Mouse (Mus musculus): Measurements from ENCODE around the gene Psmc1. TPM values are rescaled to one million over a fixed set of nuclear protein-coding genes. Genes with fewer than 3 reads are reported as not detected.

The Psmc1 gene
- polyA plus RNA-seq, 1 experiment, result 492 TPM

DNA sequence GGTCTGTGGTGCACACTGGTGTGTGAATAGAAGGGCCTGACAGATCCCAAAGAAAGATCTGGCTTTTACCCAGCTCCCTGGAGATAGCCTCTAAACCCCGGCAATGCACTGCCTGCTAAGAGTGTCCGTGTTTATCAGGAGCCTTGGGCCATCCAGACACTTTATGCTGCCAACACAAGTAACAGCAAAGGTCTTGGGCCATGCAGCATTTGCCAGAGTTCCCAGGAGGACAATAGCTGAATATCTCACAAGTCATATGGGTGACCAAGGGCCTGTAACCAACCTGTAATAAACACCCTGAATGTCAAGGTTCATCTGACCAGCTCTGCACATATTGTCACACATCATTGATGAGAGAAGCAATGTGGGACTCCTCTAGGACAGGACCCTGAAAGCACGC, 21.9 kb upstream of the Psmc1 start:
- TF ChIP-seq CTCF (IDR thresholded peaks at IDR 0.05; ENCODE audit: insufficient read depth, low read depth, low read length) (no peak), POLR2A (IDR thresholded peaks at IDR 0.05; ENCODE audit: insufficient read depth, low read depth, low read length) (no peak)
- peaks cover 7% of the 10 kb centered on the region for H3K4me1 ChIP-seq (ENCODE audit: control insufficient read depth, insufficient read depth, low read length)
- WGBS, result 87% methylated on average over 3 of the region's 3 CpGs
- H3K4me3 ChIP-seq (ENCODE audit: insufficient read depth, low read depth, low read length), result no peak overlapping the region
- H3K27ac ChIP-seq (ENCODE audit: insufficient read depth, low read depth, low read length), result no peak overlapping the region

DNA sequence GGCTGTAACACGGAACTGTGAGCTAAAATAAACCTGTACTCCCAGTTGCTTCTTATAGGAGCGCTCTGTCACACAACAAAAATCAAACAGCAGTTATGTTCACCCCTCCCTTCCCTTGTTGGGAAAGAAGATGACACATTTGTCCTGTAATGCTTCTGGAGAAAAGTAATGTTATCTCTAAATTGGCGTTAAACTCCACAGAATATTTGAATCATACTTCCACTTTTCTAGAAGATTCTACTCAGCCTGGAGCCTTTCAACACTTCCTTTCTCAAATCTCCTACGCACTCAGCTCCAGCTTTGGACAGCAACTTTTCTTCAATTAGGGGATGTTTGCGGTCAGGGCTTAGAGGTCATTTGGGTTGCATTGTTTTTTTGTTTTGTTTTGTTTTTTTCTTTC, 20.7 kb upstream of the Psmc1 start:
- H3K4me1 ChIP-seq (ENCODE audit: control insufficient read depth, insufficient read depth, low read length), result peaks cover 1% of the 10 kb centered on the region
- no peak for TF ChIP-seq POLR2A (IDR thresholded peaks at IDR 0.05; ENCODE audit: insufficient read depth, low read depth, low read length)
- TF ChIP-seq CTCF (IDR thresholded peaks at IDR 0.05; ENCODE audit: insufficient read depth, low read depth, low read length), result no peak
- WGBS, result 92% methylated on average over 5 of the region's 5 CpGs
- H3K27ac ChIP-seq (ENCODE audit: insufficient read depth, low read depth, low read length), result no peak overlapping the region
- H3K4me3 ChIP-seq (ENCODE audit: insufficient read depth, low read depth, low read length), result no peak overlapping the region

DNA sequence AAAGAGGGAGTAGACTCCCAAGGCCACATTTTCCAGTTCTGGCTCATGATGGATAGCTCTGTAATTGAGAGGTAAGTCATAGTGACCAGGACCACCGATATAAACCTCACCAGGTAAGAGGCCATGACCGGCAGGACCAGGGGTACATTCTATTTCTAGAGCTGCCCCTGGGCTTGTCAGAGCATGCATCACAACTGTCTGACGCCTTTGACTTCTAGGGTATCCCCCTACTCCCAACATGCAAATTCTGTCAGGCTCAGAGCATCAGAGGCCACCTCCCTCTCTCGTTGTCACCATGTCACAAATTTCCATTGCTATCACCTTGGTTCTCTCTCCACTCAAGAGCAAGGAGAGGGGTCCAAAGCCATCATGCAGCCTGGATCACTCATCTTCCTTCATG, 19.2 kb upstream of the Psmc1 start:
- Histone ChIP-seq H3K27ac (ENCODE audit: insufficient read depth, low read depth, low read length) (no peak overlapping the region), H3K4me1 (ENCODE audit: control insufficient read depth, insufficient read depth, low read length) (no peaks in the 10 kb centered on the region), H3K4me3 (ENCODE audit: insufficient read depth, low read depth, low read length) (no peak overlapping the region)
- 89% methylated on average over 4 of the region's 4 CpGs for WGBS
- TF ChIP-seq POLR2A (IDR thresholded peaks at IDR 0.05; ENCODE audit: insufficient read depth, low read depth, low read length) (no peak), CTCF (IDR thresholded peaks at IDR 0.05; ENCODE audit: insufficient read depth, low read depth, low read length) (no peak)

DNA sequence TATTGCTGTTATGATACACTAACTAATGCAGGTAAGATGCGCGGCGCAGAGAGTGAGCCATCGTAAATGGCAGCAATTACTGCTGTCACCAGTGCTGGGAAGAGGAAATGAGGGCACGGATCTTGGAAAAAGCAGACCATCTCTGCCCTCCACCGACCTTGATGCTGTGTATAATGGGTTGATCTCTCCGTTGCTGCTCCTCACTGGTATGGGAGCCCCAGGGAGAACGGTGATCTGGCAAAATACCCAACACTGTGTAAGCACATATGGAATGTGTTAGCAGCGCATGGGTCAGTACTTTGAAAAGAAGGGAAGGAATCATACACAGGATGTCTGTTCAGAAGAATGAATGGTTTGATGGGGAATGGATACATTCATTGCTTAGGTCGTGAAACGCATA, 16.9 kb upstream of the Psmc1 start:
- TF ChIP-seq CTCF (IDR thresholded peaks at IDR 0.05; ENCODE audit: insufficient read depth, low read depth, low read length), result no peak
- TF ChIP-seq POLR2A (IDR thresholded peaks at IDR 0.05; ENCODE audit: insufficient read depth, low read depth, low read length), result no peak
- Histone ChIP-seq H3K4me1 (ENCODE audit: control insufficient read depth, insufficient read depth, low read length) (peaks cover 5% of the 10 kb centered on the region), H3K27ac (ENCODE audit: insufficient read depth, low read depth, low read length) (no peak overlapping the region), H3K4me3 (ENCODE audit: insufficient read depth, low read depth, low read length) (no peak overlapping the region)
- WGBS, result 84% methylated on average over 11 of the region's 11 CpGs

DNA sequence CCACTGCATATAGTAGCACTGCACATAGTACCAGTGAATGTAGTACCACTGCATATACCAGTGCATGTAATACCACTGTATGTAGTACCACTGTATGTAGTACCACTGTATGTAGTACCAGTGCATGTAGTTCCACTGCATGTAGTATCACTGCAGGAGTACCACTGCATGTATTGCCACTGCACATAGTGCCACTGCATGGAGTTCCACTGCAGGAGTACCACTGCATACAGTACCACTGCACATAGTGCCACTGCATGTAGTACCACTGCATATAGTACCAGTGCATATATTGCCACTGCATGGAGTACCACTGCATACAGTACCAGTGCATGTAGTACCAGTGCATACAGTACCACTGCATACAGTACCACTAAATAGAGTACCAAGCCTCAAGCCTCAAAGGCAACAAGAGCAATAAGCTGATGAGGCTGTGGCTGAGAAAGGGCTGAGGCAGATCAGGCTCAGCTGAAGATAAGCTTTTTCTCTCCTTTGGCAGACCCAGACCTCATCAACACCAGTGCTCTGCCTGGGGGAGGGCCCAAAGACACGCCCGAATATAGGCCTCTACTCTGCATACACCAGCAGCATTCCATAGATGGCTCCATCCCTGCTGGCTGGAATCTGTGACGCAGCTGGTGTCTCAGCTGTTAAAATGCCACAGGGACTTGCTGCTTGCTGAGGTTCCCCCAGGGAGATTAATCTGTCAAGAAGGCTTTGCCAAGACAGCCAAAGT, 9.8 kb upstream of the Psmc1 start:
- no peak for TF ChIP-seq CTCF (IDR thresholded peaks at IDR 0.05; ENCODE audit: insufficient read depth, low read depth, low read length)
- no peak for TF ChIP-seq POLR2A (IDR thresholded peaks at IDR 0.05; ENCODE audit: insufficient read depth, low read depth, low read length)
- Histone ChIP-seq H3K4me1 (ENCODE audit: control insufficient read depth, insufficient read depth, low read length) (peaks cover 17% of the 10 kb centered on the region), H3K4me3 (ENCODE audit: insufficient read depth, low read depth, low read length) (no peak overlapping the region), H3K27ac (ENCODE audit: insufficient read depth, low read depth, low read length) (no peak overlapping the region)
- WGBS, result 52% methylated on average over 3 of the region's 3 CpGs

DNA sequence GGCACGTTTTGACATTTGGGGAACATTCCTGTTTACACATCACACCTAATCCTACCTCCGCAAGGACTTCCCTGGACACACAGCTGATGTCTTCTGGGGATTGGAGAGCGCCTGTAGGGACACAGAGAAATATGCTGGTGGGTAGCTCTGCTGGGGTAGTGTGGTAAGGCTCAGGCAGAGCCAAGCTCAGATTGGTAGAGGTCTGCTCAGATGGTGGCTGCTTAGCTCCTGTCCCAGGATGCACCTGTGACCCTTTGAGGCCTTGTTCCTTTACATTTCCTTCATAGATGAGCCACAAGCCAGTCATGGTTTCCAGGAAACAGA, 9.3 kb upstream of the Psmc1 start:
- WGBS, result 78% methylated on average over 3 of the region's 3 CpGs
- Histone ChIP-seq H3K4me1 (ENCODE audit: control insufficient read depth, insufficient read depth, low read length) (peaks cover 17% of the 10 kb centered on the region), H3K27ac (ENCODE audit: insufficient read depth, low read depth, low read length) (no peak overlapping the region), H3K4me3 (ENCODE audit: insufficient read depth, low read depth, low read length) (no peak overlapping the region)
- TF ChIP-seq POLR2A (IDR thresholded peaks at IDR 0.05; ENCODE audit: insufficient read depth, low read depth, low read length), result no peak
- no peak for TF ChIP-seq CTCF (IDR thresholded peaks at IDR 0.05; ENCODE audit: insufficient read depth, low read depth, low read length)

DNA sequence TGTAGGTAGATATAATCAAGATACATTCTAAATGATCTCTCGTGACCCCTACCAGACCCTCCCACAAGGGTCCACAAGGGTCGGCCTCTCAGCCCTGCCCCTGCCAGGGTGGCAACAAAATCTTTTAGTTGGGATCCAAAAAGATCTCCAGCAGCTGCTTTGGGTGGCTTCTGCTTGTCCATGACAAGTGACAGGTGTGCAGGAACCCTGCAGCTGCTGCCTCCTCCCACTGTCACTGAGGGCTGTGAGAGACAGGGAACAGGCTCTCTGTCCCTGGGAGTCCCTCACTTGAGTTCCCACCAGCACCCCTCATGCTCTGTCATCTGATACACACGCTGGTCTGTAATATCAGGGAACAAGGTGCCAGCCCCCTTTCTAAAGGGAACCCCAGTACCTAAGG, 8.3 kb upstream of the Psmc1 start:
- WGBS, result 83% methylated on average over 3 of the region's 3 CpGs
- H3K4me1 ChIP-seq (ENCODE audit: control insufficient read depth, insufficient read depth, low read length), result peaks cover 22% of the 10 kb centered on the region
- H3K4me3 ChIP-seq (ENCODE audit: insufficient read depth, low read depth, low read length), result no peak overlapping the region
- no peak for TF ChIP-seq CTCF (IDR thresholded peaks at IDR 0.05; ENCODE audit: insufficient read depth, low read depth, low read length)
- TF ChIP-seq POLR2A (IDR thresholded peaks at IDR 0.05; ENCODE audit: insufficient read depth, low read depth, low read length), result no peak
- no peak overlapping the region for H3K27ac ChIP-seq (ENCODE audit: insufficient read depth, low read depth, low read length)

DNA sequence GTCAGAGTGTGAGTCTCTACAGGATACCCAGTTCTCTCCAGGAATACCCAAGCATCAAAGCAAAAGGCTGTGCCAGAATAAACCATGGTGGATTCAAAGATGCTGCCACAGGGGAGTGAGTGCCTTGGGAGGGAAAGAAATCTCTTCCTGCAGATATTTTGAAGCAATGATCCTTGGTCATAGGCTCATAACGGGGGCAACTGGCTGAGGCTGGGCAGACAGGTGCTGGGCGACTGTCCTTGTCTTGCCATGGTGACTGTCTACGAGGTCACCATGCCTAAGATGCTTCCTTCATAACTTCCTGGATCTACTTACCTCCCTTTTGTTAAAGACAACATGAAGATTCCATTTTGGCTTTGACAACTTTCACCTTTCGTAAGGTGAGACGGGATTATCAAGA, 5.4 kb upstream of the Psmc1 start:
- WGBS, result 93% methylated on average over 5 of the region's 5 CpGs
- no peak overlapping the region for H3K27ac ChIP-seq (ENCODE audit: insufficient read depth, low read depth, low read length)
- H3K4me3 ChIP-seq (ENCODE audit: insufficient read depth, low read depth, low read length), result no peak overlapping the region
- TF ChIP-seq POLR2A (IDR thresholded peaks at IDR 0.05; ENCODE audit: insufficient read depth, low read depth, low read length) (no peak), CTCF (IDR thresholded peaks at IDR 0.05; ENCODE audit: insufficient read depth, low read depth, low read length) (no peak)
- H3K4me1 ChIP-seq (ENCODE audit: control insufficient read depth, insufficient read depth, low read length), result peaks cover 11% of the 10 kb centered on the region; the same call in 1 of the 2 replicates

DNA sequence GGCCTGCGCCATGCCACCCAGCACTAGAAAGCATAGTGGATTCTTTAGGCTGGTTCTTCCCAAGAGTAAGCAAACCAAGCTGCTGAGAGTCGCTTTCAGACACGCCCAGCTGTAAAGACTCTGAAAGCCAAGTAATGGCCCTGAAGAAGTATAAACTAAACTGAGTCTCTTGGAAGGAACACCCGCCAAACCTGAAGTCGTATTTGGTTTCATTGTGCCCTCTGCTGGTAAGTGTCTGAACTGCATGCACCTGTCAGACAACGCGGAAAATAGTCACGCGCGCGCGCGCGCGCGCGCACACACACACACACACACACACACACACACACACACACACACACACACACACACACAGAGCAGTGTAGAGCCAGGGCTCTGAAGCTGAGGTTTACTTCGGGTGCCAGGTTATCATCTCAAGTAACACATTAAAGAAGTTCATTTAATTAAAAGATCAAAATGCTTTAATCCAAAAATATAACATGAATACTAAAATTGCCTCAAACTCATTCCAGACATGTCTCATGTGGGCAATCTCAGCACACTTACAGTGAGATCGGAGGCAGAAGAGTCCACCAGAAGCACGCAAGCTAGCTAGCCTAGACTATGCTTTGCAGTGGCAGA, 3.6 kb upstream of the Psmc1 start:
- TF ChIP-seq CTCF (IDR thresholded peaks at IDR 0.05; ENCODE audit: insufficient read depth, low read depth, low read length), result peak; percentile 57
- no peak for TF ChIP-seq POLR2A (IDR thresholded peaks at IDR 0.05; ENCODE audit: insufficient read depth, low read depth, low read length)
- Histone ChIP-seq H3K4me1 (ENCODE audit: control insufficient read depth, insufficient read depth, low read length) (peaks cover 11% of the 10 kb centered on the region; the same call in 1 of the 2 replicates), H3K4me3 (ENCODE audit: insufficient read depth, low read depth, low read length) (no peak overlapping the region), H3K27ac (ENCODE audit: insufficient read depth, low read depth, low read length) (no peak overlapping the region)
- WGBS, result 10% methylated on average over 20 of the region's 20 CpGs

Measured in olfactory bulb, adult 2 months (tissue).